Mouse (Mus musculus) olfactory bulb, adult 2 months (tissue): Measurements from ENCODE around the gene Gng12. TPM values are rescaled to one million over a fixed set of nuclear protein-coding genes. Genes with fewer than 3 reads are reported as not detected.

Experiments
- H3K27ac ChIP-seq: fragments of 200-500 bp; 2 replicates; pipeline ENCODE4 v1.5.1; 2012; ENCODE audit warnings: low read depth, low read length; ENCODE audit not compliant: insufficient read depth
- H3K4me1 ChIP-seq: fragments of 200-500 bp; 2 replicates; pipeline ENCODE4 v1.6.1; 2012; ENCODE audit warnings: low read length; ENCODE audit not compliant: control insufficient read depth, insufficient read depth
- H3K4me3 ChIP-seq: fragments of 200-500 bp; 2 replicates; pipeline ENCODE4 v1.5.1; 2012; ENCODE audit warnings: mild to moderate bottlenecking, low read depth, low read length, moderate library complexity; ENCODE audit not compliant: insufficient read depth
- CTCF ChIP-seq: fragments of 200-500 bp; IDR thresholded peaks from 2 replicates; pipeline ENCODE4 v1.5.1; 2012; ENCODE audit warnings: low read depth, mild to moderate bottlenecking, low read length, moderate library complexity; ENCODE audit not compliant: insufficient read depth
- POLR2A ChIP-seq: fragments of 200-500 bp; IDR thresholded peaks from 2 replicates; pipeline ENCODE4 v1.6.1; 2012; ENCODE audit warnings: mild to moderate bottlenecking, low read depth, low read length, moderate library complexity; ENCODE audit not compliant: insufficient read depth
- WGBS: fragments of 180-500 bp; shearing (Covaris S2); methylation state at CpG from one replicate; pipeline ENCODE4 v1.1.7; 2018; 5-methylcytosine and 5-hydroxymethylcytosine counted together
- polyA plus RNA-seq: library from polyadenylated mRNA; stranded (reverse); fragments of >200 nt; gene quantifications from 2 replicates; pipeline ENCODE4 v1.2.4, GENCODE M21; 2012; ENCODE audit warnings: low replicate concordance; ENCODE audit not compliant: missing spikeins, insufficient read depth, insufficient read length

Gng12 gene
- polyA plus RNA-seq, 1 experiment, result not detected

DNA sequence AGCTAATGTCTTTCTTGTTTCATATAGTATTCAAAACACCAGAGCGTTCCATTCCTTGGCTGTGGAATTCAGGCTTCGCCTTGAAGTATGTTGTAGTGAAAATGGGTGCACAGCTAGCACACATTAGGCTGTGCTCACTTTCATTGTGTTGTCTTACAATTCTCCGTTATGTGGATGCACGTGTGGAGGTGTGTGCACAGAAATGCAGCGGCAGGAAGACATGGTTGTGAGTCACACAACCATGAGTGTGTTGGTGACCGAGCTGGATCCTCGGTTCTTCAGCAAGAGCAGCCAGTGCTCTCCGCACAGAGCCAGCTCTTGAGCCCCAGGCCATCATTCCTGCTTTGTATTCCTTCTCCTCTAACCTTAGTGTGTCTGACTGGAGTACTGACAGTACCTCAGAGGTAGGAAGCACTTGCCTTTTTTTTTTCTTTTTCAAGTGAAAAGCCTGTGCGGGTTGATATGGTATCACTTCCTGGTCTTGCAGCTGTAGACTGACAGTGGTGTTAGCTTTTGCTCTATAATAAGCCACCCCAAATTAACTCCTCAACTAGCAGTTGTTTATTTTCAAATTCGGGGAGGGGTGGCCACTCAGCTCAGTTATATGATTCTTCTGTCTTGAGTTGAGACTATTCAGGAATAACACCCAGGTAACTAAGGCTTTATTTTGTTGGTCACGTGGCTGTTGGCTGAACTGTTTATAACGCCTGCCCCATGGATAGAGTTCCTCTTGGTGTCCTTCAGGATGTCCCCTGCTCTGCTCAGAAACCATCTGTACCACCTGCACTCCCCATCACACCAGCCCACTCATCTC lies 48.2 kb downstream of the Gng12 start:
- H3K4me1 ChIP-seq, result 0 out of 2 replicates have a peak, but pooled peaks cover 3% of the 10 kb centered on the region
- TF ChIP-seq CTCF (no peak), POLR2A (no peak)
- H3K27ac ChIP-seq, result no peak overlapping the region
- 77% methylated on average over 12 of the region's 12 CpGs for WGBS
- no peak overlapping the region for H3K4me3 ChIP-seq

DNA sequence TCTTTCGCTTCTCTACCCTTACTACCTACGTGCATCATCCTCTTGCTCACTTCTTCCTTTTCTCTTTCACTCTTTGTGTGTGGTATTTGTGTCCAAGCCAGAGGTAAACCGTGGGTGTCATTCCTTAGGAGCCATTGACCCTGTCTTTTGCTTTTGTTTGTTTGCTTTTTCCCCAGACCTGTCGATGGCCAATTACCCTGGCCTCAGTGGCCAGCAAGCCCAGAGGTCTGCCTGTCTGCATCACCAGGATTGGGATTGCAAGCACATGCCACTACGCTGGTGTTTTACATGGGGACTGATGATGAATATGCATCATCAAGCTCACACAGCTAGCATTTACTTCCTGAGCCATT lies 48.8 kb downstream of the Gng12 start:
- TF ChIP-seq CTCF (no peak), POLR2A (no peak)
- H3K27ac ChIP-seq, result no peak overlapping the region
- H3K4me3 ChIP-seq, result no peak overlapping the region
- WGBS, result 79% methylated on average over 5 of the region's 5 CpGs
- H3K4me1 ChIP-seq, result 0 out of 2 replicates have a peak, but pooled peaks cover 3% of the 10 kb centered on the region

DNA sequence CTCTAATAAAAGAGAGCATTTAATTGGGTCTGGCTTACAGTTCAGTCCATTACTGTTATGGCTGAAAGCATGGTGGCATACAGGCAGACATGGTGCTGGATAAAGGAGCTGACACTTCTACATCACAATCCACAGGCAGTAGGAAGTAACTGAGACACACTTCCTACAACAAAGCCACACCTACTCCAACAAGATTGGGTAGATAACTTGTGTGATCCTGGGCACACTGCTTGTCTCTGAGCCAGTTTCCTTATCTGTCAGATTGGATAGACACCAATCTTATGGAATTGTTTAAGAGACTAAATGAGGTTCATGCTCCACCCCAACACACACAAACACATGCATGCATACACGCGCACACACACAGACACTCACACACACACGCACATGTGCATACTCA lies 51.9 kb downstream of the Gng12 start:
- Histone ChIP-seq H3K4me3 (no peak overlapping the region), H3K4me1 (0 out of 2 replicates have a peak, but pooled peaks cover 3% of the 10 kb centered on the region), H3K27ac (no peak overlapping the region)
- WGBS, result 96% methylated on average over 3 of the region's 3 CpGs
- TF ChIP-seq POLR2A (no peak), CTCF (no peak)

GRCm38 (mm10) chr6:66948848-66949247 lies 52.7 kb downstream of the Gng12 start:
- H3K27ac ChIP-seq, result no peak overlapping the region
- no peak for TF ChIP-seq POLR2A
- TF ChIP-seq CTCF, result no peak
- 91% methylated on average over 3 of the region's 3 CpGs for WGBS
- 0 out of 2 replicates have a peak, but pooled peaks cover 3% of the 10 kb centered on the region for H3K4me1 ChIP-seq
- H3K4me3 ChIP-seq, result no peak overlapping the region

DNA sequence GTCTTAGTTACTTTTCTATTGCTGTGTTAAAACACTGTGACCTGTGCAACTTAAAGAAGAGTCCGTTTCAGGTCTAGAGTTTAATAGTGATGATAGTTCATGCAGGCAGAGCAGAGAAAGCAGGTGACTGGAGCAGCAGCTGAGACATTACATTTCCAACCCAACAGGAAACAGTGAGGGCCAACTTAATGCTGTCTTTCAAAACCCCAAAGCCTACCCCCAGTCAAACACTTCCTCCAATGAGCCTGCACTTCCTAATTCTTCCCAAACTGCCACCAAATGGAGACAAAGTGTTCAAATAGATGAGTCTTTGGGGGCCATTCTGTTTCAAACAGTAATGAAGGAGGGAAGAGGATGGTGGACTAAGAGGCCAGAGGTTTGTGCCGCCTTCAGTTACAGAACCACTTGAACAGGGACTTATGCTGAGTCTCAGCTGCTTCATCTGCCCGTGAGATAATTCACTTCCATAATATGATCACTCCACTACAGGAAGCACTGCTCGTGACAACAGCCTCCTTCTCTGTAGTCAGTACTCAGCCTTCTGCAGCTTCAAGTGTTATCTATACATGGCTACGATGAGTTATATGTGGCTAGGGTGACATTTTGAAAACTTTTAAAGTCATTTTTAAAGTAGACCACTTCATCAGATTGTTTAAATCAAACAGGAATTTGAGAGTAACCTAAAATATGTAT lies 55.7 kb downstream of the Gng12 start:
- TF ChIP-seq CTCF (no peak), POLR2A (no peak)
- no peak overlapping the region for H3K27ac ChIP-seq
- WGBS, result 96% methylated on average over 5 of the region's 5 CpGs
- H3K4me3 ChIP-seq, result no peak overlapping the region
- H3K4me1 ChIP-seq, result no peaks in the 10 kb centered on the region

DNA sequence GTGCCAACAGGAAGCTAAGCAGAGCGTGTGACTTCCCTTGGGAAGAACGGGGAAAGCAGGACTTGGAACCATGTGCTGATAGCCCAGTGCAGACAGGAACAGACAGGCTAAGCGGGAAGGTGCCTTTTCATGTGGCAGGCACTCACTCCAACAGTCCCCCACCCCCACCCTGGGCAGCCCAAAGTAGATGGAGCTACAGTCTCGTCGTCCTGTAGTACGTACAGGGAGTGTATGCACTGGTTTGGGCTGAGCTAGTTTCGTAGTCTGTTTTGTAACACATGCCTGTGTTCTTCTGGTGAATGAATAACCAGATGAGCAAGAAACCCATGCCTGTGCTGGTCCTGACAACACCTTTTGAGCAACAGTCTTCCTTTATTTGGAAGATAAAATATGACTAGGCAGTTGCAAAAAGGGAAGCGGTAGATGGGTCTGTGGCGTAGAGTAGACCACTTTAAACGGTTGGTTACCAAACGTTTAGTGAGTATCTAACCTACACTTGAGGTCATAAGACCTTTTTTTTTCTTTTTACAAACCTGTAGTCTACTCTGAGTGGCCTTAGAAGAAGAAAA lies 57.8 kb downstream of the Gng12 start:
- no peaks in the 10 kb centered on the region for H3K4me1 ChIP-seq

GRCm38 (mm10) chr6:66955089-66955657 lies 59.0 kb downstream of the Gng12 start:
- H3K4me3 ChIP-seq, result no peak overlapping the region

More for the DNA sequence above, 57.8 kb downstream of the Gng12 start:
- H3K4me3 ChIP-seq, result no peak overlapping the region
- WGBS, result 90% methylated on average over 11 of the region's 11 CpGs
- H3K27ac ChIP-seq, result no peak overlapping the region
- no peak for TF ChIP-seq POLR2A
- no peak for TF ChIP-seq CTCF

GRCm38 (mm10) chr6:66958466-66959235 lies 62.5 kb downstream of the Gng12 start:
- WGBS, result 93% methylated on average over 5 of the region's 5 CpGs
- TF ChIP-seq CTCF (no peak), POLR2A (no peak)

More at GRCm38 (mm10) chr6:66955089-66955657, 59.0 kb downstream of the Gng12 start:
- WGBS, result 88% methylated on average over 11 of the region's 11 CpGs
- Histone ChIP-seq H3K4me1 (no peaks in the 10 kb centered on the region), H3K27ac (no peak overlapping the region)
- no peak for TF ChIP-seq CTCF
- no peak for TF ChIP-seq POLR2A

More at GRCm38 (mm10) chr6:66958466-66959235, 62.5 kb downstream of the Gng12 start:
- no peak overlapping the region for H3K4me3 ChIP-seq
- no peaks in the 10 kb centered on the region for H3K4me1 ChIP-seq
- no peak overlapping the region for H3K27ac ChIP-seq
